Mouse (Mus musculus) hindbrain, embryonic 16.5 days (tissue): ENCODE measurements around the gene Tet3. TPM values are rescaled to one million over a fixed set of nuclear protein-coding genes. Genes with fewer than 3 reads are reported as not detected.

ENCODE experiments used
- ATAC-seq: fragments of 200-750 bp; cut with Nextera tagmentation; 2 replicates; pipeline ENCODE4 v1.8.0; 2017; ENCODE audit warnings: moderate TSS enrichment, moderate library complexity
- H3K27ac ChIP-seq: fragments of 300-500 bp; sonication (generic); 2 replicates; pipeline ENCODE4 v1.5.1; 2014; ENCODE audit warnings: low read depth, mild to moderate bottlenecking, control low read depth, low read length, moderate library complexity
- H3K27me3 ChIP-seq: fragments of 300-500 bp; sonication (generic); replicated peaks from 2 replicates; pipeline ENCODE4 v1.6.1; 2014; ENCODE audit warnings: low read length; ENCODE audit not compliant: control insufficient read depth, insufficient read depth
- H3K36me3 ChIP-seq: fragments of 300-500 bp; sonication (generic); 2 replicates; pipeline ENCODE4 v1.6.1; 2014; ENCODE audit warnings: mild to moderate bottlenecking, low read length, moderate library complexity, mixed read lengths; ENCODE audit not compliant: control insufficient read depth, insufficient read depth
- H3K4me1 ChIP-seq: fragments of 300-500 bp; sonication (generic); 2 replicates; pipeline ENCODE4 v1.6.1; 2014; ENCODE audit warnings: low read depth, low read length; ENCODE audit not compliant: control insufficient read depth, insufficient read depth
- H3K4me2 ChIP-seq: fragments of 300-500 bp; sonication (generic); 2 replicates; pipeline ENCODE4 v1.6.1; 2014; ENCODE audit warnings: mild to moderate bottlenecking, low read length, control low read depth, moderate library complexity
- H3K4me3 ChIP-seq: fragments of 300-500 bp; sonication (generic); 2 replicates; pipeline ENCODE4 v1.5.1; 2014; ENCODE audit warnings: mild to moderate bottlenecking, low read length, control low read depth, moderate library complexity
- H3K9ac ChIP-seq: fragments of 300-500 bp; sonication (generic); 2 replicates; pipeline ENCODE4 v1.6.1; 2014; ENCODE audit warnings: low read depth, mild to moderate bottlenecking, control low read depth, low read length, moderate library complexity
- H3K9me3 ChIP-seq: fragments of 300-500 bp; sonication (generic); 2 replicates; pipeline ENCODE4 v1.6.1; 2014; ENCODE audit warnings: mild to moderate bottlenecking, low read length, moderate library complexity; ENCODE audit not compliant: control insufficient read depth
- WGBS: fragments of 180-500 bp; shearing (Covaris S2); extraction: QIAGEN DNeasy Blood & Tissue Kit; methylation state at CpG from one replicate; pipeline ENCODE4 v1.1.7; 2014; 5-methylcytosine and 5-hydroxymethylcytosine counted together
- polyA plus RNA-seq: library from polyadenylated mRNA; unstranded; fragments of >200 nt; fragmentation: Nextera tagmentation; extraction: Ambion mirVana; gene quantifications from 2 replicates; pipeline ENCODE4 v1.2.1, GENCODE M21; 2015

The Tet3 gene
- polyA plus RNA-seq, 1 experiment from 2014 or later: 51.4 TPM

GRCm38 (mm10) chr6:83480019-83480655, 21.3 kb upstream of the Tet3 start:
- H3K4me1 ChIP-seq: no peaks in the 10 kb centered on the region
- no peak for ATAC-seq
- no peak overlapping the region for H3K4me3 ChIP-seq
- no peak overlapping the region for H3K4me2 ChIP-seq
- H3K36me3 ChIP-seq: peaks cover 15% of the 10 kb centered on the region
- no peaks in the 10 kb centered on the region for H3K9me3 ChIP-seq
- H3K9ac ChIP-seq: no peak overlapping the region
- 90% methylated on average over 6 of the region's 6 CpGs for WGBS
- no peak overlapping the region for H3K27ac ChIP-seq
- H3K27me3 ChIP-seq: no peaks in the 10 kb centered on the region

GRCm38 (mm10) chr6:83479193-83479592, 20.3 kb upstream of the Tet3 start:
- no peaks in the 10 kb centered on the region for H3K9me3 ChIP-seq
- no peak overlapping the region for H3K4me3 ChIP-seq
- no peaks in the 10 kb centered on the region for H3K27me3 ChIP-seq
- 73% methylated on average over 2 of the region's 2 CpGs for WGBS
- no peak overlapping the region for H3K4me2 ChIP-seq
- no peaks in the 10 kb centered on the region for H3K4me1 ChIP-seq
- H3K9ac ChIP-seq: no peak overlapping the region
- peaks cover 15% of the 10 kb centered on the region for H3K36me3 ChIP-seq
- H3K27ac ChIP-seq: no peak overlapping the region
- ATAC-seq: no peak

GRCm38 (mm10) chr6:83478628-83479027, 19.7 kb upstream of the Tet3 start:
- no peak for ATAC-seq
- no peaks in the 10 kb centered on the region for H3K27me3 ChIP-seq
- 95% methylated on average over 7 of the region's 7 CpGs for WGBS
- no peaks in the 10 kb centered on the region for H3K9me3 ChIP-seq
- no peak overlapping the region for H3K4me2 ChIP-seq
- peaks cover 14% of the 10 kb centered on the region for H3K36me3 ChIP-seq
- H3K9ac ChIP-seq: no peak overlapping the region
- H3K4me3 ChIP-seq: no peak overlapping the region
- H3K27ac ChIP-seq: no peak overlapping the region
- H3K4me1 ChIP-seq: no peaks in the 10 kb centered on the region

- H3K9ac ChIP-seq: no peak overlapping the region
- no peaks in the 10 kb centered on the region for H3K4me1 ChIP-seq
- 67% methylated on average over 4 of the region's 4 CpGs for WGBS
- H3K4me3 ChIP-seq: no peak overlapping the region
- H3K9me3 ChIP-seq: no peaks in the 10 kb centered on the region
- ATAC-seq: no peak
- H3K27me3 ChIP-seq: no peaks in the 10 kb centered on the region
- peaks cover 13% of the 10 kb centered on the region for H3K36me3 ChIP-seq
- no peak overlapping the region for H3K4me2 ChIP-seq
- H3K27ac ChIP-seq: no peak overlapping the region
These were observed 19.3 kb upstream of the Tet3 start for GRCm38 (mm10) chr6:83478217-83478616.

- Histone ChIP-seq H3K9me3 (no peaks in the 10 kb centered on the region), H3K4me1 (no peaks in the 10 kb centered on the region), H3K4me2 (no peak overlapping the region), H3K36me3 (peaks cover 8% of the 10 kb centered on the region; the same call in 1 of the 2 replicates), H3K27me3 (no peaks in the 10 kb centered on the region), H3K9ac (no peak overlapping the region), H3K4me3 (no peak overlapping the region), H3K27ac (no peak overlapping the region)
- no peak for ATAC-seq
- WGBS: 75% methylated on average over 7 of the region's 7 CpGs
These were observed 16.5 kb upstream of the Tet3 start for GRCm38 (mm10) chr6:83475431-83475830.

- Histone ChIP-seq H3K27me3 (no peaks in the 10 kb centered on the region), H3K4me1 (no peaks in the 10 kb centered on the region), H3K4me2 (no peak overlapping the region), H3K9me3 (no peaks in the 10 kb centered on the region), H3K36me3 (no peaks in the 10 kb centered on the region), H3K27ac (no peak overlapping the region), H3K4me3 (no peak overlapping the region), H3K9ac (no peak overlapping the region)
- no peak for ATAC-seq
- 83% methylated on average over 9 of the region's 9 CpGs for WGBS
These were observed 14.4 kb upstream of the Tet3 start for GRCm38 (mm10) chr6:83473240-83473639.

- Histone ChIP-seq H3K9ac (no peak overlapping the region), H3K27me3 (no peaks in the 10 kb centered on the region), H3K4me2 (no peak overlapping the region), H3K36me3 (no peaks in the 10 kb centered on the region), H3K4me3 (no peak overlapping the region), H3K9me3 (no peaks in the 10 kb centered on the region), H3K27ac (no peak overlapping the region), H3K4me1 (no peaks in the 10 kb centered on the region)
- WGBS: 88% methylated on average over 7 of the region's 7 CpGs
- ATAC-seq: no peak
These were observed 12.9 kb upstream of the Tet3 start for GRCm38 (mm10) chr6:83471739-83472138.

GRCm38 (mm10) chr6:83464011-83464410, 5.1 kb upstream of the Tet3 start:
- H3K4me3 ChIP-seq: no peak overlapping the region
- H3K36me3 ChIP-seq: no peaks in the 10 kb centered on the region
- no peak overlapping the region for H3K27ac ChIP-seq
- no peaks in the 10 kb centered on the region for H3K9me3 ChIP-seq
- H3K9ac ChIP-seq: no peak overlapping the region
- no peak for ATAC-seq
- no peaks in the 10 kb centered on the region for H3K4me1 ChIP-seq
- H3K4me2 ChIP-seq: no peak overlapping the region
- H3K27me3 ChIP-seq: no peaks in the 10 kb centered on the region

GRCm38 (mm10) chr6:83456984-83457810, 1.7 kb downstream of the Tet3 start:
- H3K4me2 ChIP-seq: peak overlapping the region; percentile 94
- H3K9me3 ChIP-seq: no peaks in the 10 kb centered on the region
- H3K9ac ChIP-seq: peak overlapping the region; percentile 93
- H3K4me1 ChIP-seq: peaks cover 41% of the 10 kb centered on the region
- peak overlapping the region; percentile 79 for H3K4me3 ChIP-seq
- no peaks in the 10 kb centered on the region for H3K27me3 ChIP-seq
- no peaks in the 10 kb centered on the region for H3K36me3 ChIP-seq
- 4% methylated on average over 32 of the region's 33 CpGs for WGBS
- peak overlapping the region; percentile 92 for H3K27ac ChIP-seq
- ATAC-seq: peak; percentile 31
